Mouse (Mus musculus): ENCODE data around the gene Grik5. TPM values are rescaled to one million over a fixed set of nuclear protein-coding genes. Genes with fewer than 3 reads are reported as not detected.
"Not testable (repeated sequence)": the region's sequence is repeated elsewhere in the genome, so short reads cannot be mapped to it uniquely, and the experiment has no call there.

Grik5 gene
- polyA plus RNA-seq, 1 experiment = 191 TPM

DNA sequence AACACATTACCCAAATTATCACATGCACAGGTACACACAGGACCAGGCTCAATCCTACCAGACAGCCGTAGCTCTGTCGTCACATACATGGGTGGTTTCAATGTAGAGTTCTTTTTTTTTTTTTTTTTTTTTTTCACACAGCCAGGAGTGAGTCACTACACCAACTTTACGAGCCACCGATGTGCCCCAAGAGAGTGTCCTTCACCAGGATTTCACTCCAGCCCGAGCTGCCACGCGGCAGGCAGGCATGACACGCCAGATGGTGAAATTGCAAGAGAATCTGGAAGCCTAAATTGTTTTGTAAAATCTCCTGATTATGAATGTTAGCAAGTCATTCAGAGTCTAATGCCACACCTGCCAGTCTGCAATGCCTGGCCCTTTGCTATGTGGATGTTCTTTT, 24.8 kb downstream of the Grik5 start:
- Histone ChIP-seq H3K4me1 (ENCODE audit: control insufficient read depth, insufficient read depth, low read length) (peaks cover 11% of the 10 kb centered on the region), H3K4me3 (ENCODE audit: insufficient read depth, low read length) (no peak overlapping the region), H3K27ac (ENCODE audit: insufficient read depth, low read length) (no peak overlapping the region)
- no peak for TF ChIP-seq CTCF (IDR thresholded peaks at IDR 0.05; ENCODE audit: extremely low read depth, insufficient read depth, low read length)
- no peak for TF ChIP-seq POLR2A (IDR thresholded peaks at IDR 0.05; ENCODE audit: extremely low read depth, insufficient read depth, low read length)

DNA sequence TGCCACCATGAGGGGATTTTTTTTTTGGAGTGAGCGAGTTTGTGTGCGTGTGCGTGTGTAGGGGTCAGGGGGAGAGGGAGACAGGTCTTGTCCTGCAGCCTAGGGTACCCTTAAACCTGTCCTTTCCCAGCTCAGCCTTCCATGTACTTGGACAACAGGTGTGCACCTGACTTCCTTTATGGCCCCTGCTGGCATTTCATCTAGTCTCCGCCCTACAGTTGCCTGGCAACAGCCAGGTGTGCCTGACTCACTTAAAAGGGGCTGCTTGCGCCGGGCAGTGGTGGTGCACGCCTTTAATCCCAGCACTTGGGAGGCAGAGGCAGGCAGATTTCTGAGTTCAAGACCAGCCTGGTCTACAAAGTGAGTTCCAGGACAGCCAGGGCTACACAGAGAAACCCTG, 27.5 kb downstream of the Grik5 start:
- H3K27ac ChIP-seq (ENCODE audit: insufficient read depth, low read length); H3K4me1 ChIP-seq (ENCODE audit: control insufficient read depth, insufficient read depth, low read length); H3K4me3 ChIP-seq (ENCODE audit: insufficient read depth, low read length): not testable (repeated sequence)

DNA sequence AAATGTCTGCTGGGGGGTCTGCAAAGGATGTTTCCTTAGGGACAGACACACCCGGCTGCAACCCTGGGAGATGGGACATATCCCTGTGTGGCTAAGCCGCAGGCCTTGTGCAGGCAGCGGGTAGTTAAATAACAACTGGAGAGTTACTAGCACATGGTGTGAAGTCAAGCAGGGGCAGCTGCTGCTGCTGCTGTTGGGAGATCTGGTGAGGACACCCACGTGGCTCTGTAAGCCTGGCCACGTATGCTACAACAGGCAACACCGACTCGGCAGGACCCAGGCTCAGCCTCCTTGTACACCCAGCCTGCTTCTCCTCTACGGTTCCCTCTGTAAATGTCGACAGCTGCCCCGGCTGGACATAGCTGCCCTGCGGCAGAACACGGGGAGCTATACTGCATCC, 30.2 kb downstream of the Grik5 start:
- Histone ChIP-seq H3K4me1 (ENCODE audit: control insufficient read depth, insufficient read depth, low read length) (peaks cover 5% of the 10 kb centered on the region), H3K27ac (ENCODE audit: insufficient read depth, low read length) (no peak overlapping the region; the same call in 1 of the 2 replicates), H3K4me3 (ENCODE audit: insufficient read depth, low read length) (no peak overlapping the region)
- no peak for TF ChIP-seq CTCF (IDR thresholded peaks at IDR 0.05; ENCODE audit: extremely low read depth, insufficient read depth, low read length)
- TF ChIP-seq POLR2A (IDR thresholded peaks at IDR 0.05; ENCODE audit: extremely low read depth, insufficient read depth, low read length) = no peak

DNA sequence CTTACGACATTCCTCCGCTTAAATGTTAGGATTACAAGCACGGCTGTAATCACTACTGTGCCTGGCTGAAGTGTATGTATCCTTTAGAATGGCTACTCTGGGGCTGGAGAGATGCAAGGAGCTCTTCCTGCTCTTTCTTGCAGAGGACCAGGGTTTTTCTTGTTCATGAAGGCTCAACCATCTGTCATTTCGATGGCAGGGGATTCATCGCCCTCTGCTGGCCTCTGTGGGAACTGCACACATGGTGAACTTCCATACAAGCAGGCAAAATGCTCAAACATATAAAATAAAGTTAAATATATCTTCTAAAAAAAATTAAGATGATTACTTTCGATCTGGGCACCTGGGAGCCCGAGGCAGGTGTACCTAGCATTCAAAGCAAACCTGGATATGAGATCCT, 36.2 kb downstream of the Grik5 start:
- no peak overlapping the region for H3K27ac ChIP-seq (ENCODE audit: insufficient read depth, low read length)
- TF ChIP-seq CTCF (IDR thresholded peaks at IDR 0.05; ENCODE audit: extremely low read depth, insufficient read depth, low read length) = peak; percentile 87
- TF ChIP-seq POLR2A (IDR thresholded peaks at IDR 0.05; ENCODE audit: extremely low read depth, insufficient read depth, low read length) = no peak
- H3K4me1 ChIP-seq (ENCODE audit: control insufficient read depth, insufficient read depth, low read length) = peaks cover 2% of the 10 kb centered on the region
- no peak overlapping the region for H3K4me3 ChIP-seq (ENCODE audit: insufficient read depth, low read length)

DNA sequence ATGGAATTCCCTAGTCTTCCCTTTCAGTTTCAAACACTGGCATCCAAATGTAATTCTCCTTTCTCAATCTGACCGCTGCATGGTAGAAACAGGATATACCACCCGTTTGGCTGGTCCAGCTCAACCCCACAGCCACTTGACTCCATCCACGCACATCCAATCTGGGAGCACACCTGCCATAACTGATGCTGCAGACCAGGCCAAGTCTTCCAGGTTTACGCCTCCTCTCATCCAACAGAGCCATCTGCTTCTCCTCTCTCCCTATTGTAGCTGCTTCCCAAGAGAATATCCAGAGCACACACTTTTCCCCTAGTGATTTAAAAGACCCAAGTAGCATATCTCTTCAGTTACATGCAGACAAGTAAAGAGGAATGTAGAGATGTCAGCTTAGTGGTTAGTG, 37.4 kb downstream of the Grik5 start:
- H3K4me1 ChIP-seq (ENCODE audit: control insufficient read depth, insufficient read depth, low read length) = no peaks in the 10 kb centered on the region; the same call in 1 of the 2 replicates
- H3K27ac ChIP-seq (ENCODE audit: insufficient read depth, low read length) = no peak overlapping the region
- H3K4me3 ChIP-seq (ENCODE audit: insufficient read depth, low read length) = no peak overlapping the region
- TF ChIP-seq POLR2A (IDR thresholded peaks at IDR 0.05; ENCODE audit: extremely low read depth, insufficient read depth, low read length) (no peak), CTCF (IDR thresholded peaks at IDR 0.05; ENCODE audit: extremely low read depth, insufficient read depth, low read length) (no peak)

DNA sequence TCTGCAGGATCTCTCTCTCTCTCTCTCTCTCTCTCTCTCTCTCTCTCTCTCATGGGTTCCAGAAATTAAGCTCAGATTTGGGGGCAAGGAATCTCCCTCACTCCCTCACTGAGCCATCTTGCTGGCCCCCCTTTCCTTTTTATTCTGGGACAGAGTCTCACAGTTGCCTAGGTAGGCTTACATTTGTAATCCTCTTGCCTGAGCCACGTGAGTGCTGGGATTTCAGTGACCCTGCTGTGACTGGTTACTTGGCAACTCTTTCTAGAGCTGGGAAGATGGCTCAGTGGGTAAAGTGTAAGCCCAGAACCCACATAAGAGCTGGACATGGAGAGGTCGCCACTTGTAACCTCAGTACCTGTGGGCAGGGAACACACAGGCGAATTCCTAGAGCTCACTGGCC, 40.6 kb downstream of the Grik5 start:
- TF ChIP-seq POLR2A (IDR thresholded peaks at IDR 0.05; ENCODE audit: extremely low read depth, insufficient read depth, low read length) = no peak
- no peaks in the 10 kb centered on the region; the same call in 1 of the 2 replicates for H3K4me1 ChIP-seq (ENCODE audit: control insufficient read depth, insufficient read depth, low read length)
- H3K27ac ChIP-seq (ENCODE audit: insufficient read depth, low read length) = no peak overlapping the region
- no peak overlapping the region for H3K4me3 ChIP-seq (ENCODE audit: insufficient read depth, low read length)

DNA sequence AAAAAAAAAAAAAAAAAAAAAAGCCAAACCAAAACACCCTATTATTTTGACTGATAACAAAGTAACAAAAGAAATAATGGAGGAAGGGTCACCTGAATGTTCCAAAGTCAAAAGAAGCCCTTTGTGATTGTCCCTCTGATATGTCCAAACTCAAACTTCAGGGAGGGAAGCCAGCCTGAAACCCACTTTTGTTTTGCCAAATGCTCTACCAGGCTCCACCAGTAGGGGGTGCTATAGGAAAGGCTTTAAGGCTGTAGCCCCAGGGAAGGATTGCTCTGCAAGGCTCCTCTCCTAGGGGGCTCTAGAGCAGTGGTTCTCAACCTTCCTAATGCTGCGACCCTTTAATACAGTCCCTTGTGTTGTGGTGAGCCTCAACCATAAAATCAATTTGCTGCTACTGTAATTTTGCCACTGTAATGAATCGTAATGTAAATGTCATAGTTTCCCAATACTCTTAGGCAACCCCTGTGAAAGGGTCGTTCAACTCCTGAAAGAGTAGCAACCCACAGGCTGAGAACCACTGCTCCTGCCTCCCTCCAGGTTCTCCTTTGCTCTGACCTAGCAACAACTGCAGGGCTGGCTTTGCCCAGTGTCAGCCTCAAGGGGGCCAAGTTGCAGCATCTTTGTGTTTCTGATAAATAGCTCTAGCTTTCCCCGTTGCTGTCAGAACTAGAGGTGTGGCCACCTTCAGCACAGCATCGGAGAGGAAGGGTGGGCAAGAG, 42.0 kb downstream of the Grik5 start:
- no peak overlapping the region for H3K27ac ChIP-seq (ENCODE audit: insufficient read depth, low read length)
- H3K4me1 ChIP-seq (ENCODE audit: control insufficient read depth, insufficient read depth, low read length) = no peaks in the 10 kb centered on the region; the same call in 1 of the 2 replicates
- H3K4me3 ChIP-seq (ENCODE audit: insufficient read depth, low read length) = no peak overlapping the region
- TF ChIP-seq CTCF (IDR thresholded peaks at IDR 0.05; ENCODE audit: extremely low read depth, insufficient read depth, low read length) (peak; percentile 78), POLR2A (IDR thresholded peaks at IDR 0.05; ENCODE audit: extremely low read depth, insufficient read depth, low read length) (no peak)

DNA sequence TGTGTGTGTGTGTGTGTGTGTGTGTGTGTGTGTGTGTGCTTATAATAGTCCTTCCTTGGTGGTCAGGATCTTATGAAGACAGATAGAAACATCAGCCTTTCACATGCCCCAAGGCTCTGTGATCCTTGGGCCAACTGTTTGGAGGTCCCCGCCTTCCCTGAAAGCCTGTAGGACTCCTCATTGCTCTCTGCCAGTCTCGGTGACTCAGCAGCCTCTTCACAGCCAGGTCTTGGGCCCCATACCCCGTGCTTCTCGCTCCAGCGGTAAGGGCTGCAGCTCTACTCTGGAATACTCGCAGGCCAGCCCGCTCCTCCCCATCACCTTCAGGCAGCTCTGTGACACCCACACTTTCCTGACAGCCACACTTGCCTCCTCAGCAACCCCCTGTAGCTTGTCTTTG, 45.7 kb downstream of the Grik5 start:
- TF ChIP-seq CTCF (IDR thresholded peaks at IDR 0.05; ENCODE audit: extremely low read depth, insufficient read depth, low read length) = no peak
- no peak for TF ChIP-seq POLR2A (IDR thresholded peaks at IDR 0.05; ENCODE audit: extremely low read depth, insufficient read depth, low read length)
- Histone ChIP-seq H3K4me1 (ENCODE audit: control insufficient read depth, insufficient read depth, low read length) (no peaks in the 10 kb centered on the region), H3K4me3 (ENCODE audit: insufficient read depth, low read length) (no peak overlapping the region), H3K27ac (ENCODE audit: insufficient read depth, low read length) (no peak overlapping the region)

DNA sequence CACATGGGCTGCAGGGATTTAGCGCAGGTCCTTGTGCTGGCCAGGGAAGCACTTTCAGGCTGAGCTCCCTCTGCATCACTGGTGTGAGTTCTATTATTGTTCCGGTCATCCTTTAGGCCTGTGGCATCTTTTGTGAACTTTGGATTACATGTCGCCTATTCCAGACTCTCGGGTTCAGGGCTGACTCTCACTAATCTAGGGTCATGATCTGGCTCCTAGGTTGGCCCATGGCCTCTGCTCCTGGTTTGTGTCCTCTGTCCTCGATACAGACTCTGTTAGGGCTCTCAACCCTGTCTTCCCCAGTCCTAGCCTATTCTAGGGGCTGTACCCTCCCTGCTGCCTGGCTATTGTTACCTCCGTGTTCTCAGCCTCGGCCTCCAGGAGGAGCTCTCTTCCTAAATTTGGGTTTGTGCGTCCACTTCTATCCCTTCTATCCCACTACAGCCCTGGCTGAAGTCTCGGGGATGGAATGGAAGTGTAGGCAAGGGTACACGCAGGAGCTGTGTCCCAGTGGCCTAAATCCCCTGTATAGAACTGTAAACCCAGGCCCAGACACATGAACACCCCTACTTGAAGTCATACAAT, 46.2 kb downstream of the Grik5 start:
- Histone ChIP-seq H3K4me3 (ENCODE audit: insufficient read depth, low read length) (no peak overlapping the region), H3K4me1 (ENCODE audit: control insufficient read depth, insufficient read depth, low read length) (no peaks in the 10 kb centered on the region), H3K27ac (ENCODE audit: insufficient read depth, low read length) (no peak overlapping the region)
- TF ChIP-seq POLR2A (IDR thresholded peaks at IDR 0.05; ENCODE audit: extremely low read depth, insufficient read depth, low read length) (no peak), CTCF (IDR thresholded peaks at IDR 0.05; ENCODE audit: extremely low read depth, insufficient read depth, low read length) (peak; percentile 28; the same call in 1 of the 2 replicates)

DNA sequence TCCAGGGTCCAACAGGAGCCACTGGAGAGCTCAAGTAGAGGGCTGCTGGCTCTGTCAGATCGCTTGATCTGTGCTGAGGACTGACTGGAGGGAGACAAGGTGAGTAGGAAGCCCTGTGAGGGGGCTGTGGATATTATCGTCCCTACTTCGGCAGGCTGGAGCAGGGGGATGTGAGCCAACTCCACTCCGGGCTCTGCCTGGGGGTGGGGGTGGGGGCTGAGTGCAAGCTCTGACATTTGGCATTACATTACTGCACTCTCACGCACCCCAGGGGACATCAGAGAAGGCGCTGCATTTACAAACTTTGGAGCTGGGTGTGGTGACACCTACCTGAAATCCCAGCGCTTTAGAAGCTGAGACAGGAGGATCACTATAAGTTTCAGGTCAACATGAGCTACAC, 60.6 kb downstream of the Grik5 start:
- Histone ChIP-seq H3K4me1 (ENCODE audit: control insufficient read depth, insufficient read depth, low read length) (peaks cover 8% of the 10 kb centered on the region), H3K27ac (ENCODE audit: insufficient read depth, low read length) (no peak overlapping the region), H3K4me3 (ENCODE audit: insufficient read depth, low read length) (no peak overlapping the region)
- TF ChIP-seq POLR2A (IDR thresholded peaks at IDR 0.05; ENCODE audit: extremely low read depth, insufficient read depth, low read length) (no peak), CTCF (IDR thresholded peaks at IDR 0.05; ENCODE audit: extremely low read depth, insufficient read depth, low read length) (no peak)

Data from cortical plate, adult 2 months (tissue).